In genomic region chr1:101572256-101572655, GRCm38 (mm10) we compare ENCODE assay signal across 18 mouse cellular contexts.
"Had no signal": no experiment of that assay in that cellular context is flagged by ENCODE, and none has a peak within 500 bp of the region (broad histone marks: within the 10 kb centered on the region; RNA-seq: fewer than 3 reads in every experiment).

No protein-coding gene starts in this region.

- H3K27ac ChIP-seq: kidney, embryonic 15.5 days; limb, embryonic 10.5 days; limb, embryonic 13.5 days; liver, embryonic 12.5 days; liver, embryonic 15.5 days; lung, embryonic 15.5 days; macrophage; midbrain, embryonic 12.5 days; midbrain, embryonic 15.5 days; neural tube, embryonic 12.5 days had no signal

- H3K4me1 ChIP-seq: kidney, embryonic 15.5 days; limb, embryonic 10.5 days; limb, embryonic 13.5 days; liver, embryonic 12.5 days; liver, embryonic 15.5 days; lung, embryonic 15.5 days; midbrain, embryonic 12.5 days; midbrain, embryonic 15.5 days; neural tube, embryonic 12.5 days had no signal

- DNase-seq: kidney, adult 8-10 months; kidney, postnatal 10 days; kidney, postnatal 4 days; liver; lung, adult 18-20 months; thymus, adult 18-20 months; thymus, postnatal 36 days had no signal

- H3K27me3 ChIP-seq: kidney, embryonic 15.5 days; limb, embryonic 13.5 days; liver, embryonic 12.5 days; liver, embryonic 15.5 days; lung, embryonic 15.5 days; midbrain, embryonic 12.5 days; midbrain, embryonic 15.5 days; neural tube, embryonic 12.5 days had no signal

- ATAC-seq: intestine, postnatal 0 days; liver, embryonic 12.5 days; midbrain, embryonic 15.5 days had no signal

- H3K36me3 ChIP-seq: kidney, embryonic 15.5 days; limb, embryonic 10.5 days; limb, embryonic 13.5 days; liver, embryonic 12.5 days; liver, embryonic 15.5 days; lung, embryonic 15.5 days; midbrain, embryonic 12.5 days; midbrain, embryonic 15.5 days; neural tube, embryonic 12.5 days had no signal

- H3K4me3 ChIP-seq: kidney, embryonic 15.5 days; limb, embryonic 10.5 days; limb, embryonic 13.5 days; liver, embryonic 12.5 days; liver, embryonic 15.5 days; lung, embryonic 15.5 days; midbrain, embryonic 12.5 days; midbrain, embryonic 15.5 days; neural tube, embryonic 12.5 days had no signal

- H3K9ac ChIP-seq: kidney, embryonic 15.5 days; limb, embryonic 13.5 days; liver, embryonic 12.5 days; liver, embryonic 15.5 days; lung, embryonic 15.5 days; midbrain, embryonic 12.5 days; midbrain, embryonic 15.5 days; neural tube, embryonic 12.5 days had no signal

- H3K9me3 ChIP-seq: kidney, embryonic 15.5 days; limb, embryonic 10.5 days; limb, embryonic 13.5 days; liver, embryonic 12.5 days; liver, embryonic 15.5 days; lung, embryonic 15.5 days; midbrain, embryonic 12.5 days; midbrain, embryonic 15.5 days; neural tube, embryonic 12.5 days had no signal

- H3K4me2 ChIP-seq: kidney, embryonic 15.5 days; limb, embryonic 13.5 days; liver, embryonic 12.5 days; liver, embryonic 15.5 days; lung, embryonic 15.5 days; midbrain, embryonic 12.5 days; midbrain, embryonic 15.5 days; neural tube, embryonic 12.5 days had no signal
